Mouse (Mus musculus) lung, postnatal 0 days (tissue): ENCODE measurements around the gene Map4k2.

Experiments
- CTCF ChIP-seq: IDR thresholded peaks from 2 replicates; pipeline ENCODE4 v1.5.1; 2016; ENCODE audit warnings: antibody characterized with exemption, mild to moderate bottlenecking
- EP300 ChIP-seq: IDR thresholded peaks from 2 replicates; pipeline ENCODE4 v1.6.1; 2016; ENCODE audit warnings: antibody characterized with exemption, mild to moderate bottlenecking, control low read depth

DNA sequence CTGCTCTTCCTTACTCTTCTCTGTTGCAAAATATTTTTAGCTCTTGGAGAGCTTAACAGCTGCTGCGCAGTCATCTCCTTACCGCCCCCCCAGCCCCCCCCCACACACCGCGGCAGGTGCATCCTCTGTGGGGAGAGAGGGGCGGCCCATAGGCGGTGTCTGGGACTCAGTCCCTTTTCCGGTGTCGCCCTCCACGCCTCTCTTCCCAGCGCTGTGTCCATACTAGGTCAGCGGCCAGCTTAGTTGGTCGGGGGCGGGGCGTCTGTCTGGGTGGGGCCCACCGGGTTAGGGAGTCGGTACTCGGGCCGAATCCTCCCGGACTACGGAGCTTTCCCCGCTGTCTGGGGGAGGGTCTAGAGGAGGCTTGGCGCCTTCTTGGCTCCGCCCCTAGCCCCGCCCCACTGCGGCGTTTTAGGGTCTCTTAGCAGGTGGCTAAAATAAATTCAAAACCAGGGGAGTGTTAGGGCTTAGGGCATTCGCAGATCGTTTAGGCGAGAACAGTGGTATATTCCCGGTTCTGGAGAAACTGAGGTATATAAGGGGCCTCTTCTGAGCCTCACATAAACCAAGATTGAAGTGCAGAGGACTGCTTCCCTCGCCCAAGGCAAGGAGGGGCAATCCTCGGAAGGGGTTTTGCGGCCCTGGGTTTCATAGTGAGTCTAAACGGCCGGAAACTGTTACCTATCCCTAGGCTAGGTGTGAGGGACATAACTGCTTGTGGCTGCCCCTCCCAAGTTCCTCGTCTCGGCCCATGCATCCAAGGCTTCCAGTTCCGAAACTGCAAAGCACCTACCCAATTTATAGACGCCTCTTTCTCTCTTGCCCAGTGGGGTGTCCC, 57.7 kb downstream of the Map4k2 start:
- TF ChIP-seq EP300, result no peak
- TF ChIP-seq CTCF, result no peak
